Mouse (Mus musculus) monocyte, adult 5-6 weeks (primary cell): ENCODE measurements around the gene Rasgef1c. TPM values are rescaled to one million over a fixed set of nuclear protein-coding genes. Genes with fewer than 3 reads are reported as not detected.

ENCODE experiments used
- ATAC-seq: fragments of 153-309, 156-312 bp; replicated peaks from 2 replicates; pipeline ENCODE4 v1.8.0; 2017; ENCODE audit warnings: mild to moderate bottlenecking; ENCODE audit not compliant: low TSS enrichment, insufficient number of reproducible peaks, severe bottlenecking, poor library complexity, low FRiP score
- total RNA-seq: library from RNA; stranded (forward); fragments of 200-1000, 200-491, 200-594 nt; gene quantifications from 3 replicates; pipeline ENCODE4 v1.2.3, GENCODE M21; 2017

The Rasgef1c gene
- total RNA-seq, 1 experiment from 2014 or later, result not detected

DNA sequence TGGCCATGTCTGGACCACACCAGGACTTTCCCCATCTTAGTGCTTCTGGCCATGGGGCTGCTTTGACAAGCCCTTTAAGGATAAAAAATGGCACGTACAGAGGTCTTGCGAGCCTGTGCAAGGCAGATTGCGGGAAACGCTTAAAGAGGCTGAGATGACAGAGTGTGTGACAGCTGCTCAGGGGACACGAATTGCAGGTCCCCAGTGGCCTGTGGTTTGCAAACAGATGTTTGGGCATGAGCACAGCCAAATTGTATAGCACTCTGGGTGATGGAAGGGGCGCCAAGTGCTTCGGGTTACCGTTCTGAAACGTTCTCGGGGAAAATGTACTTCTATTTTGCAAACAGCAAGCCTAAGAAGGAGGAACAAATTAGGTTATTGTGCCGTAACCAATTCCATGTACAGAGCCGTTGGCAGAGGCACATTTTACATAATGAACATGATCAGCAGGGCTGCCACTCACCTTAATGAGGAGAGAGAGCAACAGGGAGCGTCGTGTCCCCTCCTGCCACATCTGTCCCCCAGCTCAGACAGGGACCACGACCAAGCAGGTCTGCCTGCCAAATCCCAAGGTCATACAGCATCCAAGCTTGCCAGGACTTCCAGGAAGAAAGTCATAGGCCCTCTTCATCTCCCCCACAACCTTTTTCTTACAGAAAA lies 17.0 kb downstream of the Rasgef1c start:
- no peak for ATAC-seq

DNA sequence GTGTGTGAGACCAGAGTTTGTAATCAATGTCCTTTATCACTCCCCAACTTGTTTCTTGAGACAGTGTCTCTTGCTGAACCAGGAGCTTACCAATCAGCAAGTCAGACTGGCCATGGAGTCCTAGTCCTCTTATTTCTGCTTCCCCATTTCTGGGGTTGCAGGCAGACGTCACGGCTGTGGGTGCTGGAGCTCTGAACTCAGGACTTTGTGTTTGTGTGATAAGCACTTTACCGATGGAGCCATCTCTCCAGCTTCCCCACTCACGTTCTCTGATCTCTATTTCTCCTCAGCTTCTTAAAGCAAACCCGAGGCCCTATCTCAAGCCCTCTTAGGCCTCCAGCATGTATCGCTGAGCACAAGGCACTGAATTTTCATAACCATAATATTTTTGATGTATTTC lies 17.7 kb downstream of the Rasgef1c start:
- no peak for ATAC-seq

DNA sequence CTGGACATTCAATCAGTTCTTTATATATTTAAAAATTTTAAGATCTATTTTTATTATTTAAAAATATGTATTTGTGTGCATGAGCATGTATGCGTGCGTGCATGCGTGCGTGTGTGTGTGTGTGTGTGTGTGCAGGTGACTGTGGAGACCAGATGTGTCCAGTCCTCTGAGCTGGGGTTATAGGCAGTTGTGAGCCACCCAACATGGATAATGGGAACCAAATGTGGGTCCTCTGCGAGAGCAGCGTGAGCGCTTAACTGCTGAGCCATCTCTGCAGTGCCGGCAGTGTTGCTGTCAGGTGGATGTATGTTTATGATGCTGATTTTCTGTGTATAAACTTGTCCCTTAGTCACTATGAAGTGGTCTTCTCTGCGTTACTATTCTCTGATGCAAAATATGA lies 21.9 kb downstream of the Rasgef1c start:
- ATAC-seq, result no peak

GRCm38 (mm10) chr11:49926183-49926582 lies 24.5 kb downstream of the Rasgef1c start:
- no peak for ATAC-seq

GRCm38 (mm10) chr11:49927169-49927568 lies 25.5 kb downstream of the Rasgef1c start:
- no peak for ATAC-seq

DNA sequence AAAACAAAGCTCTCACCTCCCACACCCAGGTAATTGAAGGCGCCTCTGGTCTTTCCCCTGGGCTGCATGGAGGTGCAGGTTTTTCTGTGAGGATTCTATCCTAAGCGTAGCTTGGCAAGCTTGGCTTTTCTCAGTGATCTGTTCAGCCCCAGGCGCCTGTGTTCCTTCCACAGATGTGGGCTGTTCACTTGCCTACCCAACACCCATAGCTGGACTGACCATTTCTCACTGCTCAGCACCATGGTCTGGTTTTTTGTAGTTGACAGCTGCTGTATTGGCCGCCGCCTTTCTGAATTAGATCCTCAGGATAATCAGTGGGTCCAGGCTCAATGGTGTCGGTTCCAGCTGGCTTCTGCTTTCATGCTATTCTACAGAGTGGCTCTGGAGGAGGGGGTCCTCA lies 26.0 kb downstream of the Rasgef1c start:
- no peak for ATAC-seq

GRCm38 (mm10) chr11:49931037-49931625 lies 29.5 kb downstream of the Rasgef1c start:
- ATAC-seq, result no peak

- ATAC-seq, result no peak
Observed at GRCm38 (mm10) chr11:49931853-49932252, 30.2 kb downstream of the Rasgef1c start.

DNA sequence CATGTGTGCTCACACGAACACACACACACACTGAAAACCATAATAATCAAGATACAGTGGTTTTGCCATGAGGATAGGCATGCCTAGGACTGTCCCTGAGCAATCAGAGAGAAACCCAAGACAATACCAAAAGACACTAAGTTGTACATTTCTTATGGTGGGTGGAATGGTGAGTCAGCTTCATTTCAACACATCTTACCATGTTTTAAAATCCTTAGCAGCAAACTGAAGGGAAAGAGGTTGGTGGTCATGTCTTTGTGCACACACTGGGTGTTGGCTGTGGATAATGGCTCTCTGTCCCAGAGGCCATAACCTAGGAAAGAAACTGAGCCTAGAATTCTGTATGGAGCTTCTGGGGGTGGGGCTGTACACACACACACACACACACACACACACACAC lies 32.2 kb downstream of the Rasgef1c start:
- no peak for ATAC-seq

DNA sequence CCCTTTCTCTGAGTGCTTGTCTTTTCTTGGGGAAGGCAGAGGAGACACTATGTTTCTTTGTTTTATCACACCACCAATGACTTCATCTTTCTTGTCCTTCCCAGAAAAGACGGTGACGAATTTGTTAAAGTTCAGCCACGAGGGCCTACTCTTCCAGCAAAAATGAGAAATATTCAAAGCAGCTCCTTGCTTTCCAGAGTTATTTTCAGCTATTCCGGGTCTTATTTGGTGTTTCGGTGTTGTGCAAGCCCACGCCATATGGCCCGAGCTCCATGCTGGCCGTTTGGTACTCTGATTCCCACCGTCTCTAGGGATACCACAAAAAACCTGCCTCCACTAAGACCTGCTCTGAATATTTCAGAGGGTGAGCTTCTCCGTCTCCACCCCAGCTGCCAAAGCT lies 32.7 kb downstream of the Rasgef1c start:
- ATAC-seq, result no peak

DNA sequence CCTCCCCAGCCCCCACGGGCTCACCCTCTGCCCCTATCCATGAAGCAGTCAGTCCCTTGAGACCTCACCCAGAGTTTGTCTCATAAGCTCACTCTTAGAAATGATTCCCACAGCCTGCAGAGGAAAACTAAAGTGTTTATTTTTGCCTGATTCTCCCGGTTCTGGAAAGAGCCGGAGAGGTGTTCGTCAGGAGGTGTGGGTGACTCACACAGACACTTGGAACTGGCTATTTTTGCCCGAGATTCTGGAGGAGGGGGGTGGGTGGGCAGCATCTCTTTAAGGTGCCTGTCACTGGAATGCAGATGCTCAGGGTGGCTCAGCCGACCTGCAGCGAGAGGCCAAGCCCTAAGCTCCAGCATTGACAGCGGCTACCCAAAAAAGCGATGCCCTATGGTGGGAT lies 34.8 kb downstream of the Rasgef1c start:
- ATAC-seq, result no peak

- ATAC-seq, result no peak
Observed at GRCm38 (mm10) chr11:49937779-49938178, 36.1 kb downstream of the Rasgef1c start.

DNA sequence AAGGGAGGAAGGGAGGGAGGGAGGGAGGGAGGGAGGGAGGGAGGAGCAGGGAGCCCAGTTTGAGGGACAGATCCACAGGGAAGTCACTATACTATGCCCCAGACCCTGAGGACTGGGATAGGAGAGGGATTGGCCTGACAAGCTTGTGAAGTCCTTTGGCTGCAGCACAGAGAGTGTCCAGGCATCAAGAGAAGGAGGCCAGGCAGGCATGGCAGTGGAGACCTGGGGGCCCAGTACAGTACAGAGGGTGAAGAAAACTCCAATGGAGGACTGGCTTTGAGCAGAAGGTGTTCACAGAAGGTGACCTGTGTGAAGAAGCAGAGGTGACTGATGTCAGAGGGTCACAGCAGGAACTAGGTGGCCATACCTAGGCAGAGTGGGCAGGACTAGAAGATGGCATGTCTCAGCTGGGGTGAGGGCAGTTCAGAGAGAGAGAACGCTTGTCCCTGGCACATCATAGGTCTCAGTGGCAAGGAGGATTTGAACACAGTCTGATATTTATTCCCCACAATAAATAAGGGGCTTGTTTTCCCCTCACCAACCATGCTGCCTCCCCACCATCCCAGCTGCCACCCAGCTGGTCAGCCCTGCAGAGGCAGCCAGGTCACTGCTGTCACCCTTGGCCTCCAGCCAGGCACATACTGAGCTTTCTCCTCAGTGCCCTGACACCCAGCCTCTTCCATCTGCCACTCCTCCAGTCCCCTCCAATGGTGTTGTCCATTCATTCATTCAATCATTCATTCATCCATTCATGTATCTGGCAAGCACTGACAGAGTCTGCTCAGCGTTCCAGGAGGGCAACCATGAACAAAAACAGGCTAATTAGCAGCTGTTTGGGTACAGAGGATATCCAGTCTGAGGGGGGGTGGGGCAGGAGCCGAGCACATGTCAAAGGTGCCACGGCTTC lies 36.9 kb downstream of the Rasgef1c start:
- no peak for ATAC-seq

DNA sequence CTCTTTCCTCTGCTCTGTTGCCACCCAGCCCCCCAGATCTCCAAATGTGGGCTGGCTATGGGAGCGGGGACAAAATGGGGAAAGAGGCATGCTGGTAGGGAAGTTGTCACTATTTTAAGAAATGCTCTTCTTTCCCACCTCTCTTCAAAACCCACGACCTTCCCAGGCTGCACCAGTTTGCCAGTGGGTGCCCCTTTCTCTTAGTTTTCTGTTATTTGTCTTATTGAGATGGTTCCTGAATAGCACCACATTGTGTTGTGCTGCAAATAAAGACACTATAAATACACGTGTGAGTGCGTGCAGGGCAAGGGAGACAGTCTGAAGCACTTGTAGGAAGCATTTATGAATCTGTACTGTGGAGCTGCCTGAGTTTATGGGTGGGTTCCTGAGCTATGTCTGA lies 41.2 kb downstream of the Rasgef1c start:
- ATAC-seq, result no peak

DNA sequence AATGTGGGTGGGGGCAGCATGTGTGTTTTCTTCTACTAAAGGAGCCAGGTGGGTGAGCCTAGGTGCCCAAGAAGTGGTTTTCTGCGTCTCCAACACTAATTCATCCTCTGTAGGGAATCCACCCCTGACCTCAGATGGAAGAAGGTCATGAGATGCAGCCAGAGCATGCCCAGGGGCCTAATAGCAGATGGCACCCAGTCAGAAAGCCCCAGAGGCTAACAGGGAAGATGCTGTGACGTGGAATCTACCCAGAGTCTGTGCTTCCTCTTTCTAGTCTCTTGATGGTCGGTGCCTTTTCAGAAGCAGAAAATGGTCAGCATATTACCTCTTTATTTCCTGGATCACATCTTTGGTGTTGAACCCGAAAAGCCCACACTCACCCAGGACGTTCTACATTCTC lies 42.3 kb downstream of the Rasgef1c start:
- ATAC-seq, result no peak

- no peak for ATAC-seq
Observed at GRCm38 (mm10) chr11:49945726-49946125, 44.1 kb downstream of the Rasgef1c start.

DNA sequence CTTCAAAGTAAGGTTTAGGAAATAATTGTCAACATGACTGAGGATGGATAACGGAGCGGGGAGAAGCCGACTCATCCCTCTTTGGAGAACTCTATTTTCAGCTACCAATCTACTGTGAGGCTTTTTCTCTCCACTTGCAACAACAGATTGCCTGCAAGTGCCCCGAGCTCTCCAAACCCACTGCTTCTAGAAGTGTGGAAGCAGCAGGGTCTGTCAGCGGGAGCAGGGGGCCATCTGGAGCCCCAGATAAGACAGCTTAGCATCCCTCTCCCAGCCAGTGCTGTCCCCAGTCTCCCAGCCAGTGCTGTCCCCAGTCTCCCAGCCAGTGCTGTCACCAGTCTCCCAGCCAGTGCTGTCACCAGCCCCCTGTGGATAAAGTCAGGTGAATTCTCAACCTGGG lies 48.2 kb downstream of the Rasgef1c start:
- ATAC-seq, result no peak

GRCm38 (mm10) chr11:49953616-49954015 lies 52.0 kb downstream of the Rasgef1c start:
- no peak for ATAC-seq

- peak; percentile 70 for ATAC-seq
Observed at GRCm38 (mm10) chr11:49955577-49956261, 54.1 kb downstream of the Rasgef1c start.
